Mouse (Mus musculus) layer of hippocampus, adult 8-10 months (tissue): ENCODE measurements around the gene Enah. TPM values are rescaled to one million over a fixed set of nuclear protein-coding genes. Genes with fewer than 3 reads are reported as not detected.

Source experiments
- DNase-seq, 2 experiments: peaks; one replicate each; pipeline ENCODE4 v3.0.0; 2022; ENCODE audit warnings: low spot score in 2 of 2
- total RNA-seq, 4 experiments: library from RNA; stranded (reverse); gene quantifications; 2 replicates each; pipeline ENCODE4 v1.2.4; 2022

Gene Enah
- total RNA-seq = 100 to 1,000 TPM; 174 to 214 (median 191) TPM

DNA sequence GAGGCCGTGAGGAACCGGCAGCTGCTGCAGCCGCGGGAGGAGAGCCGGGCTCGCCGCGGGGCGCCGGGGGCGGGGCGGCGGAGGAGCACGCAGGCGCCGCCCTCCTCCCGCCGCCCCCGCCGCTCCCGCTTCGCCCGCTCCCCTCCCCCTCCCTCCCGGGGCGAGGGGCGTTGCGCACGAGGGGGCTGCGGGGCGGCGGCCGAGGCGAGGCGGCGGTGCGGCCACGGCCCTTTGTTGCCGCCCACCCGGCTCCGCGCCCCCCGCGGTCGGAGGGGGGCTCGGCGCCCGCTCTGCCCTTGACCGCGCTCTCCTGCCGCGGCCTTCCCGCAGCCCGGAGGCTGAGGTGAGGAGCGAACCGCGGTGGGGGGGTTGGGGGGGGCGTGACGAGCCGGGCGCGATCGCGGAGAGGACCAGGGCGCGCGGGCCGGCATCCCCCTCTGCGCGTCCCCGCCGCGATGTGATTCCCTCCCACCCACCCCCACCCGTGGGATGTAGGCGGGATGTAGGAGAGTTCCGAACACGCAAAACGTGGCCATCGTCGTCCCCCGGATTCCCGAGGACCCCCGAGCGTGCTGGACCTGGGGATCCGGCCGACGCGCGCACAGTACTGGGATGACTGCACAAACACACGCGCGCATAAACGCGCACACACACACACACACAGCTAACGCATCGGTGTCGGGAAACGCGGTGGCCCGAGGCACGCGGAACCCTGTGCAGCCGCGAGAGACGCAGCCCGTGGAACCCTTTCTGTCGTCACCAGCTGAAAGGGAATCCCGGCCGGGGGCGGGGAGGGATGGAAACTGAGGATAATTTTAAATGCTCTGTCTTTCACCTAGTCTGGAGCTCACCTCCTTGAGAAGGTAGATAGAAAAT is at the start of gene Enah:
Enah (minus strand) TSS at position 65 of the 876 bp plus-strand sequence.
- peak; percentile 48 to 60 for DNase-seq

DNA sequence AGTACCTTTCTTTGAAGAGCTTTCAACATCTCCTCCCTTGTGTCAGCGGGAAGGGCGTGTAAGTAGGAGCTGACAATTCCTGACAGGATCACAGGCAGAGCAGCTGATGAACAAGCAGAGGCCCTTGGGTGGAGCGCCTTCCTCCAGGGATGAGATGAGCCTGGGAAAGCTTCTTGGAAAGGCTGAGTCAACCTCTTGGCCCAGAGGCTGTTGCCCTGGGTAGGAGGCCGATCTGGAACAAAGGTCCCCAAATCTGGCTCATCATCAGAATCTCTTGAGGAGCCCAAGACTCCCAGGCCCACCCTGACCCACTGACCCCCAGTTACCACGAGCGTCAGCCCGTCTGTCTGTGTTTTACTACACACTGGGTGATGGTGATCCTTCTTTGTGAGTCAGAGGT is 48.3 kb upstream of the Enah start:
- no peak for DNase-seq

DNA sequence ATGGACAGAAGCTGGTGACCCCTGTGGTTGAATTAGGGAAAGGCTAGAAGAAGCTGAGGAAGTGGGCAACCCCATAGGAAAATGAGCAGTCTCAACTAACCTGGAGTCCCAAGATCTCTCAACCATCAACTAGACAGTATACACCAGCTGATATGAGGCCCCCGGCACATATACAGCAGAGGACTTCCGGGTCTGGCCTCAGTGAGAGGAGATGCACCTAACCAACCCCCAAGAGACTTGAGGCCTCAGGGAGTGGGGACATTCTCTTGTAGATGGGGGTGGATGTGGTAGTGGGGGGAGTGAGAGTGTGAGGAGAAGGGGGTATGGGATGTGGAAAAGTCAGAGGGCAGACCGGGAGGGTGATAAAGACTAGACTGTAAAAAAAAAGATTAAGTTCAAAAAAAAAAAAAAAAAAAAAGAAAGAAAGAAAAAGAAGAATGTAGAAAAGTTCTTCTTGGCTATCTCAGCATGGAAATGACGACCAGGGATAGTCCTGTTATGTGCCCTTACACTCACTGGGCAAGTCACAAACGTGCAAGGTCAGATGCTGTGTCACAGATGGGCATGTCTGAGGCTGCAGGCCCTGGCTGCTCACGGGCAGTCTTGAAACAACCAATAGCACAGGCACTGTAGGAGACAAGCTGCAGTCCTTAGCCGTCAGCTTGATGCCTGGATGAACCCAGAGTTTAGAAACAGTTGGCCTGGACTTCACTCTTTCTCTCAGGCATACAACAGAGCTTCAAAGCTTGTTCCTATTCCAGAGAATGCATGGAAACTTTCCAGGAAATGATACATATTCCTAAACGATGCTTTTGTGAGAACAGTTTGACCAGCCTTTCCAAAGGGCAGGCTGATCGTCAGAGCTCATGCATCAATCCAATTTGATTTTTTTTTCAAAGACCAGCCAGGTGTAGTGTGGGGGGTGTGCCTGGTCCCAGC is 47.0 kb upstream of the Enah start:
- DNase-seq = no peak

DNA sequence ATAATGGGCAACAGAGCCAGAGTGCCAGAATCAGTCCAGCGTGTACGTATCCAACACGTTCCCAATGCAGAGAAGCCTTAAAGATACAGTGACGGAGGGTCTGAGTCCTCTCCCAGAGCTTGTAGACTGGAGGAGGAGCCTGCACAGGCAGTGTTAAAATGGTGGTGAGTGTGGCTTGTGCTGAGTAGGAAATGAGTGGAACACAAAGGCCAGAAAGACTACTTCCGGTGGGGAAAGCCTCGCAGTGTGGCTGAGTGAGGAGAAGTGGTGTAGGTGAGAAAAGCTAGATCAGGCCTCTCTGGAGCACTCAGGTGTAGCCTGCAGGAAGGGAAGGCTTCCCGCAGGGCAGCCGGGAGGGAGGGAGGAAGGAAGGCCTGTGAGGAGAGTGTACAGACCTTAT is 43.9 kb upstream of the Enah start:
- DNase-seq = no peak

DNA sequence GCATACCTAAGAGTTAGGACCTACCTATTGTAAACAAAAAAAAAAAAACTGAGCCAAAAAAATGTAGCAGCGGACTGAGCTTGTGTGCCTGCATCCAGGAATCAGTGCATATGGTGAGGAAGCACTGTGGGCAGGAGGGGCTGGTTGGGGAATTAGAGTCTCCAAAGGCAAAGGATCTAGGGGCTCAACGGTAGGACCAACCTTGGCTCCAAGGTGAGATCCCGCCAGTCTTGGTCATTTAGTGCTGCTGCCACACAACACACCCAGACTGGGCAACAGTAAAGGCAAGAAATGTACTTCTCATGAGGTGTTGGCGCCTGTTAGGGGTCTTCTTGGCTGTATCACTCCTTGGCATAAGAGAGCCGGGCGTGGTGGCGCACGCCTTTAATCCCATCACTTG is 43.0 kb upstream of the Enah start:
- no peak for DNase-seq

DNA sequence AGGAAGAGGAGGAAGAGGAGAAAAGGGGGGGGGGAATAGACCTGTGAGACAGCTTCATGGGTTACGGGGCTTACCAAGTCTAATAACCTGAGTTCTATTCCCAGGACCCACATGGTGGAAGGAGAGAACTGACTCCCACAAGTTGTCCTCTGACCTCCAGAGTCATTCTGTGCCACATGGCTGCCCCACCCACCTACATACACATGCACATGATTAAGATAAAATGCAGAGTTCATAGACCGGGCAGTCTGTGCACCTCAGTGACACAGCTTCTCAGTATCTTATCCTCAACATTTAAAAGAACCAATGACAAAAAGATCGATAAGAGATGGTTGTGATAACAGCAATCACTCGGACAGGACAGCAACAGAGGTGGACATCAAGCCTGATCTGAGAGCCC is 41.4 kb upstream of the Enah start:
- DNase-seq = no peak

DNA sequence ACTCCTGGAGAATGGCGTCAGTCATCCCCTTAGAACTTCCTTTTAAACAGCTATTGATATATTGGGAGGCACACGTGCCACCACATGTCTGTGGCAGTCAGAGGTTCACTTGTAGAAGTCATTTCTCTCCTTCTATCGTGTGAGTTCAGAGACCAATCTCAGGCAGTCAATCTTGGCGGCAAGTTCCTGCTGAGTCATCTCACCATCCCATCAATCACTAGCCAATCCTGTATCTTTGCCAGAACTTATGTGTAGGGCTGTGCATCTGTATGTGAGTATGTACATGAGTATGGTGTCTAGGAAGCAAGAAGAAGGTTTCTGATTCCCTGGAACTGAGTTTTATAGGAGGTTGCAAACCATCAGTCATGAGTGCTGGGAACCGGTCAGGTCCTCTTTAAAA is 40.0 kb upstream of the Enah start:
- no peak for DNase-seq

DNA sequence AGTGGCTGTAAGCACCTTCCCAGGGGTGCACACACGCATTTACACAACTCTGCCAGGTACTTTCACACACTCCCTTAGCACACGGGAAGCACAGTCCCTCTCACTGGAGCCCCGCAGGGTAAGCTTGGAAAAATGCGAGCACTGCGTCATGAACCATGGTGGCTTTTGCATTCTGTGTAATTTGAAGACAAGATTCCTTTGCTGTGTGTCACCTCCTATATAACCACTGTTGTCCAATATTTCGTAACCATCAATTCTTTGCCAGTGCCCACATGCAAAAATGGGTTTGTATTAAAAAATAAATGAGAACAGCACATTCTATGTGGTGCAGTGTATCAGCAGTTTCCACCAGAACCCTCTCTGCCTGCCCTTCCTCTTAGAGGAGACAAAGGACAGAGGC is 38.2 kb upstream of the Enah start:
- no peak for DNase-seq

DNA sequence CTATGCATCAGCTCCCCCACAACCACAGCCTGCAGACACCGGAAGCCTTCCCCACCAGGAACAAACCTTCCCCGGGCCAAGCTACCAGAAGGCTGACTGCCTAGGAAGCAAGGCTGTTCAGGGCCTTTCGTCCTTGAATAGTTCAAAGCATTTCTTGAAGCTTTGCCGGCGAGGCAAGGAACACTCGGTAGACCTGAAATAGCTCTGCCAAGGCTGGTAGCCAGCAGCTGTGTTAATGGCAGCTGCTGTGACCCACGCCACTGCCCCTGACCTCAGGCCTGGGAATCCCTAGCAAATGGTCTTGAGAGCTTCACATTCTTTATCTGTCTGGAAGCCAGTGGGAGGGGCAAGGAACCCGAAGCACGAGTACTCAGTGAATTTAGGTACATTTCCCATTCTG is 35.3 kb upstream of the Enah start:
- no peak for DNase-seq

DNA sequence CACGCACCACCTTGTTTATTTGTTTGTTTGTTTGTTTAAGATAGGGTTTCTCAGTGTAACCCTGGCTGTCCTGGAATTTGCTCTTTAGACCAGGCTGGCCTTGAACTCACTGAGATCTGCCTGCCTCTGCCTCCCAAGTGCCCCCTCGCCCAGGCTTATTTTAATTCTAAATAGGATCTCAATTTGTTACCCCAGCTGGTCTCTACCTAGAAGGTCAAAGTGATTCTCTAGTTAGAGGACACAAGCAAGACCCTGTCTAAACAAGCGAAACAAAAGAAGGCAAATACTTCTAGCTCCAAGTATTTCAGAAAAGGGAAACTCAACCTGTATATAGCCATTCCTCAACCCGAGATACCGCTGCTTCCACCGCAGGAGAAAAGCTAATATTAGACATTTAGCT is 34.9 kb upstream of the Enah start:
- DNase-seq = no peak

DNA sequence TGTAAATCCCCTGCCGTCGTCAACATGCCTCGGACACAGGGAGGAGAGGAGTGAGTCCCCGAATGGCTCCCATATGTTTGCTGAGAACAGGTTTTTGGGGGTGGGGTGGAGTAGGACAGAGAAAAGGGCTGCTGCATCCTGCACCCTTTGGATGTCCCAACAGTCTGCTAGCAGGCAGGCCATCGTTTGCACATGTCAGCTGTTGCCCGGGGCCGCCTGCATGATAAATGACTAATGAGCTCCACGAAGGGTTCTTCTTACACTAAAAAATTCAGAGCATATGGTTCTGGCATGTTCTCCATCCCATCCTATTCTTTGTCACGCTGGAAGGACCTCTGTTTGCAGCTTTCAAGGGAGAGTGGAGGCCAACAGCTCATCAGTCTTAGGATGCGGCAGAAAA is 33.2 kb upstream of the Enah start:
- peak in 1 of 2 experiments; percentile 6 for DNase-seq

DNA sequence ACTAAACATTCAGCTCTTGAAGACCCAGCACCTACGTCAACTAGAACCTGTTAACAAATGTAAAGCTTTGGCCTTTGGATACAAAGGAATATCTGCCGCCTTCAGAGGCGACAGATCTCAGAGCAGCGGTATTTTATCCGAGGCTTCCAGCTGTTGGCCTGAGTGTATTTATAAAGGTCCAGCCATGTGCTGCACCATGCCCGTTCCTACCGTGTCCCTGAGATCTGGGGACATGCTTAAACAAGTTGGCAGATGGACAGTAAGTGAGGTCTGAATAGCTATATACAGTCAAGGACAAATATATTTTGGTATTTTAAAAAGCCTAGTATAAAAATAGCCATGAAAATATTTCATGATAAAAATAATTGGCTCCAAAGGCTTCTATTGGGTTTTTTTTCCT is 32.6 kb upstream of the Enah start:
- no peak for DNase-seq

DNA sequence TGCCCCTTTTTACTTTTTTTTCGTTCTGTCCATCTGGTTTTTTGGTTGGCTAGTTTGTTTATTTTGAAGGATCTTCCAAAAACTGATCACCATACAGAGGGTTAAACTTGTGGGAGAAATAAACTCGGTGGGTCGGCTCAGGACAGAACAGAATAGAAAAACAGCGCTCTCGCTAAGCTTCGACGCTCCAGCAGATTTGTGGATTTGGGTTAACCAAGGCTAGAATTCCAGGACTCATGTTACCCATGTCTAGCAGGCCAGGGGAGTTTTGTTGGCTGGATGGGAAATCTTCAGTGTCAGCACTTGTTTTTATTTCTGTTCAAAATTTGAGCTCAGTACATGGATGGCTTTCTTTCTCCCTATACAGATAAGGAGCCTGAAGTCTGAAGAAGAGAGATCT is 30.0 kb upstream of the Enah start:
- no peak for DNase-seq

DNA sequence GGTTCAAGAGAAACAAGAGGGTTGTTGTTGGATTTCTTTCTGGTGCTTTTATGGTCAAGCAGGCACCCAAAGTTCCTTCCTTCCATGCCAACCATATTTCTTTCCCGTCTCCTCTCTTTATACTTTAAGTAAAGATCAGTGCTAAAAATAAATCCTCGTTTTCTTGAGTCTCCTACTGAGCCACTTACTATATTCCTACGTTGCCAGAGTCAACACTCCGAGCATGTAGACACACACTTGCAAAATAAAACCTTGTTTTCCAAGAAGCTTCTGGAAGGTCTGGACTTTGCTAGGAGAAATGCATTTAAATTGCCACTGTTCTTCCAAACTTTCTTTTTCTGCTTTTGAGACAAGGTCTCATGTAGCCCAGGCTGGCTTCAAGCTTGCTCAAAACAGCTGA is 28.3 kb upstream of the Enah start:
- DNase-seq = no peak

DNA sequence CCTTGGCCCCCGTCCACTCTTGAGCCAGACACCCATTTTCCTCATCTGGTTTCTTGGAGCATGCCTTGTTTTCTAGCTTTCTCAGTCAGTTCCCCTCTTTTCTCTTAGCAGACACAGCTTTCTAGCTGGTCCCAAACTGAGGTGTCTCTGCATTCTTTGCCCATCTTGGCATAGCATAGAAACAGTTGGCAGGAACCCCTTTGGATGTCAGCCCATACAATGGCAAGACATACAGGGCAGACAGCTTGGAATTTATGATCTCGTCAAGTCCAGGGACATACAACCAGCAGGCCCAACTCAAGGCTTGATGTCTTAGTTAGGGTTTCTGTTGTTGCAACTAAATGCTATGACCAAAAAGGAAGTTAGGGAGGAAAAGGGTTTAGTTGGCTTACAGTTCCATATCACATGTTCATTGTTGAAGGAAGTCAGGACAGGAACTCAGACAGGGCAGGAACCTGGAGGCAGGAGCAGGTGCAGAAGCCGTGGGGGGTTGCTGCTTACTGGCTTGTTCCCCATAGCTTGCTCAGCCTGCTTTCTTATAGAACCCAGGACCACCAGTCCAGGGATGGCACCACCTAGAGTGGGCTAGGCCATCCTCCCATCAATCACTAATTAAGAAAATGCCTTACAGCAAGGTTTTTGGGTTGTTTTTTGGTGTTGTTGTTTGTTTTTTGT is 27.4 kb upstream of the Enah start:
- no peak for DNase-seq

DNA sequence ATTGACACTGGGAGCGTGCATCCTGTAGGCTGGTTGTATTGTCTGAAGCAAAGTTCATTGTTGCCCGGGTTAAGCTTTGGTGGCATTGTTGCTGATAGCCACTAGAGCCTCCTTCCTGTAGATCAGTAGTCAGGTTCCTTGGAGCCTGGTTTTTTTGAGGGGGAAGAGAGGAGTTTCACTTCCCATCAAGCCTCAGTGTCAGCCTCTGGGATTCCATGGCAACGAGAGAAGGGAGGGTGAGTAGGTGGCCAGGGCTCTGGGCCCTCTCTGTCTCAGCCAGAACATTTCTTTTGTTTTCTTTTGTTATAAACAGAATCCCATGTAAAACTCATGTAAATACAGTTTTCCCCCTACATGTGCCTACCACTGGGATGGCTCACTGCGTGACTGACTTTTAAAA is 25.4 kb upstream of the Enah start:
- peak in 1 of 2 experiments; percentile 17 for DNase-seq

DNA sequence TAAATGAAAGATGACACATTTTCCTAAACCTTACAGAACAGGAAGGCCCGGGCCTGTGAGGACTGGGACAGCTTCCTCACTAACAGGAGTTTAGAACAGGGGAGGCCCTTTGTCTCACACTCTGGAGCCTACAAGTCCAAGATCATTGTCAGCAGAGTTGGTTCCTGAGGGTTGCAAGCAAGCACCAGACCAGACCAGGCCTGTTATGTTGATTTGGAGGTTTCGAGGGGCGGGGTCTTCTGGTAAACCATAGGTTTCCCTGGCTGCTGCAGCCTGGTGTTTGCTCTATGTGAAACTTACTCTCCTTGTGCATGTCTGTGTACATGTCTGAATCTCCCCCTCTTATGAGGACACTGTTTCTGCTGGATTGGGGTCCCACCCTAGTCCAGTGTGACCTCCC is 20.7 kb upstream of the Enah start:
- DNase-seq = no peak

DNA sequence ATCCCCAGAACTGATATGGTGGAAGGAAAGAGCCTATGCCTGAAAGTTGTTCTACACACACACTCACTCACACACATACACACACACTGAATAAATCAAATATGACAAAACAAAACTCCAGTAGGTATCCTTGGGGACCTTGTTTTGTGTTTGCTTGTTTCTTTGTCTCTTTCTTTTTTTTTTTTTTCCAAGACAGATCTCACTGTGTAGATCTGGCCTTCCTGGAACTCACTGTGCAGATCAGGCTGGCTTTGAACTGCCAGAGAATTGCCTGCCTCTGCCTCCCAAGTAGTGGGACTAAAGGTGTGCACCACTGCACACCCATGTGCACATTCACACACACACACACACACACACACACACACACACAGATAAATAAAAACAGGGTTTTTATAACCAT is 12.0 kb upstream of the Enah start:
- DNase-seq = no peak

DNA sequence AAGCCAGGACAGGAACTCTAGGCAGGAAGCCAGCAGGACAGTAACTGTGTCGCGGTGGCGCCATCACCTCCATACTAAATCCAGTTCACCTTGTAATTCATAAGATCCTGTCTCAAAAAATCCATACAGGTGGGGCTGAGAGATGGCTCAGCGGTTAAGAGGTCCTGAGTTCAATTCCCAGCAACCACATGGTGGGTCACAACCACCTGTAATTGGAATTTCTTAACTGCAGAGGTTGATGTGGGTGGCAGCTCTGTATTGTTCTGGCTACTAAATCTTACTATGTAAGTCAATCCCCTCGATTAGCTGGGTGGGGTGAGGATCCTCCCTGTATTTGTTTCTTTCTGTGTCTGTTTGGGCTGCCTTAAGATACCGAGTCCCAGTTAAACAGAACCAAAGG is 11.3 kb upstream of the Enah start:
- no peak for DNase-seq

DNA sequence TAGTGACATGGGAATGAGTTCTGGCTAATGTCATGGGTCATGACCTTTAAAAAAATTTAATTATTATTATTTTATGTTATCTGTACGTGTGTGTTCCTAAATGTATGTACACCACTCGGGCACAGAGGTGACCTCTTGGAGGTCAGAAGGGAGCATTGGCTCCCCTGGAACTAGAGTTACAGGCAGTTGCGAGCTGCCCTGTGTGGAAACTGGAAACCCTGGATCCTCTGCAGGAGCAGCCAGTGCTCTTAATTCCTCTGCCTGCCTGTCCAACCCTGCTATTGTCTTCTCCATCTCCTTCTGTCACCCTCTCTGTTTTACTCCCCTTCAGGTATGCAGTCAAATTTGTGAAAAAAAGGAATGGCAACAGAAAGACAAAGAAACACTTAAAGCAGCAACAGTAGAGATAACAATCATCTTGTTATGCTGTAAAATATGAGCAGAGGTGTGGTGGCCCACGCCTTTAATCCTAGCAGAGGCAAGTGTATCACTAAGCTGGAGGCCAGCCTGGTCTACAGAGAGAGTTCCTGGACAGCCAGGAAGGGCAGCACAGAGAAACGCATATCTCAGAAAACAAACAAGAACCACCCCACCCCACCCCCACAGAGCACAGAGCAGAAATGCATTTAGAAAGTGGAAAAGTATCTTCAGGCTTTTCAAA is 10.3 kb upstream of the Enah start:
- DNase-seq = no peak
